Mouse (Mus musculus) limb, embryonic 13.5 days (tissue): ENCODE measurements around the gene Pcbd2. TPM values are rescaled to one million over a fixed set of nuclear protein-coding genes. Genes with fewer than 3 reads are reported as not detected.
"Not testable (repeated sequence)": the region's sequence is repeated elsewhere in the genome, so short reads cannot be mapped to it uniquely, and the experiment has no call there.

Experiments used
- ATAC-seq: fragments of 200-750 bp; cut with Nextera tagmentation; 2 replicates; pipeline ENCODE4 v1.8.0; 2017; ENCODE audit warnings: low read depth, moderate number of reproducible peaks, moderate TSS enrichment; ENCODE audit not compliant: low FRiP score
- H3K27ac ChIP-seq: fragments of 300-500 bp; sonication (generic); 2 replicates; pipeline ENCODE4 v1.5.1; 2015; ENCODE audit warnings: inconsistent platforms, mild to moderate bottlenecking, moderate library complexity
- H3K27me3 ChIP-seq: fragments of 300-500 bp; sonication (generic); 2 replicates; pipeline ENCODE4 v1.6.1; 2015; ENCODE audit warnings: mild to moderate bottlenecking, inconsistent platforms
- H3K36me3 ChIP-seq: fragments of 300-500 bp; sonication (generic); 2 replicates; pipeline ENCODE4 v1.6.1; 2015; ENCODE audit warnings: inconsistent platforms, mild to moderate bottlenecking, moderate library complexity
- H3K4me1 ChIP-seq: fragments of 300-500 bp; sonication (generic); 2 replicates; pipeline ENCODE4 v1.6.1; 2015; ENCODE audit warnings: inconsistent platforms
- H3K4me2 ChIP-seq: fragments of 300-500 bp; sonication (generic); replicated peaks from 2 replicates; pipeline ENCODE4 v1.6.1; 2015; ENCODE audit warnings: inconsistent platforms, mild to moderate bottlenecking, moderate library complexity
- H3K4me3 ChIP-seq: fragments of 300-500 bp; sonication (generic); 2 replicates; pipeline ENCODE4 v1.5.1; 2015; ENCODE audit warnings: moderate library complexity, mild to moderate bottlenecking, inconsistent platforms
- H3K9ac ChIP-seq: fragments of 300-500 bp; sonication (generic); 2 replicates; pipeline ENCODE4 v1.6.1; 2015; ENCODE audit warnings: mild to moderate bottlenecking, inconsistent platforms
- H3K9me3 ChIP-seq: fragments of 300-500 bp; sonication (generic); 2 replicates; pipeline ENCODE4 v1.6.1; 2016; ENCODE audit warnings: inconsistent platforms
- WGBS: fragments of 180-500 bp; shearing (Covaris S2); methylation state at CpG from one replicate; pipeline ENCODE4 v1.1.7; 2015; 5-methylcytosine and 5-hydroxymethylcytosine counted together
- polyA plus RNA-seq: library from polyadenylated mRNA; unstranded; fragments of >200 nt; fragmentation: Nextera tagmentation; extraction: Ambion mirVana; gene quantifications from 2 replicates; pipeline ENCODE4 v1.2.1, GENCODE M21; 2015

Gene Pcbd2
- 40.2 and 49.8 TPM in 2 replicates for polyA plus RNA-seq

- no peaks in the 10 kb centered on the region for H3K9me3 ChIP-seq
- H3K4me3 ChIP-seq = peak within 1 kb of the TSS; percentile 59
- ATAC-seq = peak; percentile 89
- no peaks in the 10 kb centered on the region for H3K27me3 ChIP-seq
- no peaks in the 10 kb centered on the region for H3K4me1 ChIP-seq
- WGBS = under 1% methylated on average over 73 of the region's 73 CpGs
- H3K4me2 ChIP-seq = peak within 1 kb of the TSS; percentile 67
- H3K27ac ChIP-seq = peak within 1 kb of the TSS; percentile 98
- H3K36me3 ChIP-seq = peaks cover 40% of the 10 kb centered on the region
- peak within 1 kb of the TSS; percentile 80 for H3K9ac ChIP-seq
Observed at GRCm38 (mm10) chr13:55727120-55727838, at the start of gene Pcbd2. Gene Pcbd2, plus strand, starts transcription at chr13:55727368.

GRCm38 (mm10) chr13:55682201-55682600 is 45.0 kb upstream of the Pcbd2 start:
- 87% methylated on average over 9 of the region's 9 CpGs for WGBS
- peaks cover 5% of the 10 kb centered on the region; the same call in 1 of the 2 replicates for H3K4me1 ChIP-seq
- no peak overlapping the region for H3K9ac ChIP-seq
- no peaks in the 10 kb centered on the region for H3K9me3 ChIP-seq
- ATAC-seq = no peak
- no peak overlapping the region for H3K4me2 ChIP-seq
- peaks cover 46% of the 10 kb centered on the region for H3K36me3 ChIP-seq
- no peaks in the 10 kb centered on the region for H3K27me3 ChIP-seq
- H3K27ac ChIP-seq = no peak overlapping the region
- H3K4me3 ChIP-seq = no peak overlapping the region

DNA sequence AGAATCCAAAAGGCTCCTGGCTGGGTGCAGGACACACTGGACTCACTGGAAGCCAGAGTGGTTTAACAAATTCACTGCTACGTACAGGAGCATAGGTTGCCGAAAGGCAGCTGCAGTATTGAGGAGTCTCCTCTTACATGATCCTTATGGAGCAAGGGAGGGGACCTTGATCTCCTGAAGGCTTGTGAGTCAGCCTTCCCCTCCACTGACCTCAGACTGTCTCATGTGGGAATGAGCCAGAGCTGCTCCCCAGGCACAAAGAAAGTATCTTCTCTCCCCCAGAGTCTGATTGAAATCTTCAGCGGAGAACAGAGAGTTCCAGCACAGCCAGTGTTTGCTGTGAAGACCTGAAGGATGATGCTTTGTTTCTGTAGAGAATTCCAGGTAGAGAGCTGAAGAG is 43.6 kb upstream of the Pcbd2 start:
- H3K36me3 ChIP-seq = peaks cover 32% of the 10 kb centered on the region

DNA sequence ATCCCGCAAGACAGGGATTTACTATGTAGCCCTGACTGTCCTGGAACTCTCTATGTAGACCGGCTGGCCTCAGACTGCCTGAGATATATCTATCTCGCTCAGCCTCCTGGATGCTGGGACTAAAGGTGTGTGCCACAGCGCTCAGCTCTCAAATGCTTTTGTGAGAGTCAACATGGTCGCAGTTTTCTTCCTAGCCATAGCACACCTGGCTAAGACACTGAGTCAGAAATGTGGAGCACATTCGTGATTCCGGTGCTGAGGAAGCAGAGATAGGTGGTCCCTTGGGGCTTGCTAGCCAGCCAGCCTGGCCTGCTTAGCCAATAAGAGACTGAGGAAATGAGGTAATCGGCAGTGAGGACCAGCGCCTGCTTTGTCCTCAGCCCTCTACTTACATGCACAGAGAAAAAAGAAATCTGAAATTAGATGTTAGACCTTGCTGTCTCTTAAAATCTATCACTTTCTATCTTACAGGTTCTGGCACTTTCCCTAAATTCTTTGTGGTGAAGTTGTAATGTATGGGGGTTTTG is 41.0 kb upstream of the Pcbd2 start:
- Histone ChIP-seq H3K9ac (peak overlapping the region; percentile 26; the same call in 1 of the 2 replicates), H3K27ac (no peak overlapping the region), H3K4me2 (no peak overlapping the region), H3K9me3 (no peaks in the 10 kb centered on the region), H3K36me3 (peaks cover 9% of the 10 kb centered on the region; the same call in 1 of the 2 replicates), H3K4me3 (no peak overlapping the region), H3K4me1 (peaks cover 5% of the 10 kb centered on the region; the same call in 1 of the 2 replicates), H3K27me3 (no peaks in the 10 kb centered on the region)
- ATAC-seq = no peak
- WGBS = 57% methylated on average over 9 of the region's 9 CpGs

More for the DNA sequence above, 43.6 kb upstream of the Pcbd2 start:
- H3K27me3 ChIP-seq = no peaks in the 10 kb centered on the region
- H3K9ac ChIP-seq = no peak overlapping the region
- 91% methylated on average over 3 of the region's 3 CpGs for WGBS
- no peak for ATAC-seq
- H3K4me1 ChIP-seq = peaks cover 5% of the 10 kb centered on the region; the same call in 1 of the 2 replicates
- H3K4me3 ChIP-seq = no peak overlapping the region
- H3K9me3 ChIP-seq = no peaks in the 10 kb centered on the region
- H3K27ac ChIP-seq = no peak overlapping the region
- H3K4me2 ChIP-seq = no peak overlapping the region

DNA sequence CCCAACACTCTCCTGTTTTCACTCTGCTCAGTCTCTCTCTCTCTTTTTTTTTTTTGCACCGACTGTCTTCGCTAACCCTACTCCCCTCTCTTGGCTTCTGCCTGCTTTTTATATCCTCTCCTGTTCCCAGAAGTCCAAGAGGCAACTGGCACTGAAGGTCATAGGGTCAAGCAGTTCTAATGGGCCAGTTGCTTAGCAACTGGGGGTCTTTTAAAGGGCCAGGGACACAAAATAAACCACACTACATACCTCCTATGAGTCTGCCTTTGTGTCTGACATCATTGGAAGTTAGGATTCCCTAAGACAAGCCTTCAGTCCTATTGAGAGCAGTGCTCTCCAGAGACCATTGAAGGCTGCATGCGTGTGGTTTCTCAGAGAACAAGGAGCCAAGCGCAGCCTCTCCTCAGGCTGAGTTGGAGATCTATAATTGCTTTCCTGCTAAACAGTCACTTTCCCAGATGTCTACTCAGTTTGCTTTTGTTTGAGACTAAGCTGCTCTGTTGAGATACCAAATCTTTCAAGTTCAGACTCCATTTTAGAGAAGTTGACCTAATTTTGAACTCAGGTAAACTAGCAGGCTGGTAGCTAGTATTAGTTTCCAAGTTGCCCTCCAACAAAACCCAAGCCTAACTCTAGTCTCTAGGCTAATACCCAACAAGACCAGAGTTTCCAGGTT is 39.1 kb upstream of the Pcbd2 start:
- Histone ChIP-seq H3K9me3 (no peaks in the 10 kb centered on the region), H3K36me3 (no peaks in the 10 kb centered on the region), H3K27ac (no peak overlapping the region), H3K4me1 (peaks cover 5% of the 10 kb centered on the region), H3K27me3 (no peaks in the 10 kb centered on the region), H3K4me2 (no peak overlapping the region), H3K4me3 (no peak overlapping the region), H3K9ac (no peak overlapping the region)
- ATAC-seq = no peak
- 29% methylated on average over 4 of the region's 4 CpGs for WGBS

- peak within 1 kb of the TSS; percentile 100 for H3K9ac ChIP-seq
- WGBS = 2% methylated on average over 50 of the region's 51 CpGs
- no peaks in the 10 kb centered on the region for H3K27me3 ChIP-seq
- H3K4me3 ChIP-seq = peak within 1 kb of the TSS; percentile 97
- H3K4me1 ChIP-seq = peaks cover 19% of the 10 kb centered on the region
- peak within 1 kb of the TSS; percentile 81 for H3K4me2 ChIP-seq
- H3K9me3 ChIP-seq = no peaks in the 10 kb centered on the region
- H3K36me3 ChIP-seq = peaks cover 6% of the 10 kb centered on the region; the same call in 1 of the 2 replicates
- peak within 1 kb of the TSS; percentile 97 for H3K27ac ChIP-seq
- ATAC-seq = peak; percentile 96
Observed at GRCm38 (mm10) chr13:55692535-55693242, 34.5 kb upstream of the Pcbd2 start, which contains the start of gene B230219D22Rik. Gene B230219D22Rik, plus strand, starts transcription at chr13:55693124.

GRCm38 (mm10) chr13:55693243-55693721 is 33.9 kb upstream of the Pcbd2 start:
- H3K27me3 ChIP-seq = no peaks in the 10 kb centered on the region
- no peaks in the 10 kb centered on the region for H3K9me3 ChIP-seq
- peak; percentile 74 for ATAC-seq
- peaks cover 19% of the 10 kb centered on the region for H3K4me1 ChIP-seq
- under 1% methylated on average over 42 of the region's 70 CpGs for WGBS
- H3K4me2 ChIP-seq = peak overlapping the region; percentile 81
- peak overlapping the region; percentile 100 for H3K9ac ChIP-seq
- H3K36me3 ChIP-seq = peaks cover 10% of the 10 kb centered on the region
- H3K4me3 ChIP-seq = peak overlapping the region; percentile 97
- H3K27ac ChIP-seq = peak overlapping the region; percentile 97

GRCm38 (mm10) chr13:55694110-55694509 is 33.1 kb upstream of the Pcbd2 start:
- Histone ChIP-seq H3K4me2 (peak overlapping the region; percentile 81), H3K27ac (peak overlapping the region; percentile 97; the same call in 1 of the 2 replicates)
- ATAC-seq = no peak

DNA sequence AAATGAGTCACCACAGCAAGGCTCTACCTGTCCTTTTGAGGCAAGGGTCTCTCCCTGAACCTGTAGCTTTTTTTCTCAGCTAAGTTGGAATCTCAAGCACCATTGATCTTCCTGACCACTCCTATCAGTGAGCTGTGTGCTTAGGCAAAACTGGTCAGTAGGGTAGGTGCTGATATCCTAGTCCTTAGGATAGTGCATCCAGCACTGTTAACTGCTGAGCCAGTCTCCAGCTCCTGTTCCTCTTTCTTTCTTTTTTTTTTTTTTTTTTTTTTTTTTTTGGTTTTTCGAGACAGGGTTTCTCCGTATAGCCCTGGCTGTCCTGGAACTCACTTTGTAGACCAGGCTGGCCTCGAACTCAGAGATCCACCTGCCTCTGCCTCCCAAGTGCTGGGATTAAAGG is 31.2 kb upstream of the Pcbd2 start:
- ATAC-seq, H3K9me3 ChIP-seq, H3K9ac ChIP-seq, H3K4me2 ChIP-seq, H3K27ac ChIP-seq, H3K27me3 ChIP-seq, H3K4me3 ChIP-seq: not testable (repeated sequence)
- peaks cover 19% of the 10 kb centered on the region for H3K4me1 ChIP-seq
- peaks cover 35% of the 10 kb centered on the region for H3K36me3 ChIP-seq
- 100% methylated on average over 1 of the region's 3 CpGs for WGBS

More at GRCm38 (mm10) chr13:55694110-55694509, 33.1 kb upstream of the Pcbd2 start:
- Histone ChIP-seq H3K4me3 (peak overlapping the region; percentile 97), H3K27me3 (no peaks in the 10 kb centered on the region), H3K9ac (peak overlapping the region; percentile 100), H3K36me3 (peaks cover 18% of the 10 kb centered on the region), H3K4me1 (peaks cover 19% of the 10 kb centered on the region), H3K9me3 (no peaks in the 10 kb centered on the region)
- 6% methylated on average over 8 of the region's 8 CpGs for WGBS

- peaks cover 54% of the 10 kb centered on the region for H3K36me3 ChIP-seq
- 92% methylated on average over 4 of the region's 4 CpGs for WGBS
- no peak for ATAC-seq
- H3K27ac ChIP-seq = no peak overlapping the region
- no peaks in the 10 kb centered on the region for H3K27me3 ChIP-seq
- H3K9me3 ChIP-seq = 0 out of 2 replicates have a peak, but pooled peaks cover 6% of the 10 kb centered on the region
- no peak overlapping the region for H3K4me3 ChIP-seq
- no peak overlapping the region for H3K4me2 ChIP-seq
- H3K4me1 ChIP-seq = peaks cover 6% of the 10 kb centered on the region
- H3K9ac ChIP-seq = no peak overlapping the region
Observed at GRCm38 (mm10) chr13:55704301-55704700, 22.9 kb upstream of the Pcbd2 start.

DNA sequence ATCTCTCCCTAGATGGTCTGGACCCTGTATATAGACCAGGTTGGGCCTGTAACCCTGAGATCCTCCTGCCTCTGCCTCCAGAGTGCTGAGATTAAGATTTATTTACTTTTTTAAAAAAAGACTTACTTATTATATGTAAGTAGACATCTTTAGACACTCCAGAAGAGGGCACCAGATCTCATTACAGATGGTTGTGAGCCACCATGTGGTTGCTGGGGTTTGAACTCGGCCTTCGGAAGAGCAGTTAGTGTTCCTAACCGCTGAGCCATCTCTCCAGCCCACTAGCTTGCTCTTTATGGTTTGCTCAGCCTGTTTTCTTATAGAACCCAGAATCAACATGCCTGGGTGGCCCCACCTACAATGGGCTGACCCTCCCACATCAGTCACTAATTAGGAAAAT is 14.3 kb upstream of the Pcbd2 start:
- no peak overlapping the region for H3K9ac ChIP-seq
- peaks cover 35% of the 10 kb centered on the region for H3K4me1 ChIP-seq
- H3K4me2 ChIP-seq = no peak overlapping the region
- no peak overlapping the region for H3K4me3 ChIP-seq
- H3K27ac ChIP-seq = no peak overlapping the region
- no peak for ATAC-seq
- H3K27me3 ChIP-seq = no peaks in the 10 kb centered on the region
- peaks cover 3% of the 10 kb centered on the region for H3K36me3 ChIP-seq
- 94% methylated on average over 3 of the region's 3 CpGs for WGBS
- H3K9me3 ChIP-seq = no peaks in the 10 kb centered on the region
